Mouse (Mus musculus) erythroid progenitor cell, adult 5-6 weeks (primary cell): ENCODE data around the gene Cstb. TPM values are rescaled to one million over a fixed set of nuclear protein-coding genes. Genes with fewer than 3 reads are reported as not detected.
A peak's percentile ranks its signal among the peaks of the same experiment; 100 is the strongest.

Experiments
- ATAC-seq: replicated peaks from 2 replicates; pipeline ENCODE4 v1.8.0; 2016; ENCODE audit warnings: moderate number of reproducible peaks, mild to moderate bottlenecking, moderate TSS enrichment, inconsistent platforms; ENCODE audit not compliant: poor library complexity, low FRiP score, severe bottlenecking
- total RNA-seq, 2 experiments: library from RNA; stranded (forward) in 1 of 2; stranded (reverse) in 1 of 2; fragments of 150-400 nt in 1 of 2; fragments of 186-747, 209-891 nt in 1 of 2; gene quantifications; 2 replicates each; pipeline versions ENCODE4 v1.2.3 to v1.2.4; 2015 to 2017; ENCODE audit warnings: low replicate concordance in 2 of 2

Gene Cstb
- total RNA-seq, 2 experiments from 2014 or later, result 14.3 TPM; not detected in 1

DNA sequence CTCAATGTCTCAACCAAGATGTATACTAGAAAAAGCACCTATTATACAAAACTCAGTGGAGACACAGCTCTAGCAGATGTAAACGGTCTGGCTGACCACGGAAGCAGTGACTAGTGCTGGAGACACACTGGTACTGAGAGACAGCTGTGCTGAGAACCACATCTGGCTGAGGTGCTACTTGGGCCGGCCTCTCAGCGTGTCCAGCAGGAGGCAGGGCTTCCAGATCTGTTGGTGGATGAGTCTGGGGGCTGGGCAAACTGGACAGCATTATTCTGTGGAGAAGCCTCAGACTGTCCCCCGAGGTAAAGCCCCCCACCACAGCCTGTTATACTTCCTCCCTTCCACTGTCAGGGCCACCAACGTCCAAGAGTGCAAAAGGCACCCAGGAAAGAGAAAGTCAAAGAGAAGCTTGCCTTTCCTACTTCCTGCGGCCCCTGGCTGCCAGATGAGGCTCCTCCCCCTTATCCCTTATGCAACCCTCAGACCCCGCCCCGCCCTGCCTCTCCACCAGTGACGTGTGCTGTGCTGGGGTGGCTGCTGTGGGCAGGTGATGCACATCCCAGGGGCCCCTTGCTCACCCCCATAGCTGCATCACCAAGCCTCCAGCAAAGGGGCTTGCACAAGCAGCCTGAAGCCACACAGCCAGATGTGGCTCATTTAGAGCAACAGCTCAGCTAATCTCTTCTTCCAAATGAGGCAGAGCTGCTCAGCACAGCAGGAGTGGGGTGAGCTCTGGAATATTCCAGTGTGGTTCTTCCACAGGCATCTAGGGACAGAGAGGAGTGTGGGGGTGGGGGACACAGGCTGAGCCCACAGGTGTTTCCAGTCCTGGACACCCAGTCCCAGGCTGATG, 32.3 kb downstream of the Cstb start:
- no peak; the same call in 1 of the 2 replicates for ATAC-seq

DNA sequence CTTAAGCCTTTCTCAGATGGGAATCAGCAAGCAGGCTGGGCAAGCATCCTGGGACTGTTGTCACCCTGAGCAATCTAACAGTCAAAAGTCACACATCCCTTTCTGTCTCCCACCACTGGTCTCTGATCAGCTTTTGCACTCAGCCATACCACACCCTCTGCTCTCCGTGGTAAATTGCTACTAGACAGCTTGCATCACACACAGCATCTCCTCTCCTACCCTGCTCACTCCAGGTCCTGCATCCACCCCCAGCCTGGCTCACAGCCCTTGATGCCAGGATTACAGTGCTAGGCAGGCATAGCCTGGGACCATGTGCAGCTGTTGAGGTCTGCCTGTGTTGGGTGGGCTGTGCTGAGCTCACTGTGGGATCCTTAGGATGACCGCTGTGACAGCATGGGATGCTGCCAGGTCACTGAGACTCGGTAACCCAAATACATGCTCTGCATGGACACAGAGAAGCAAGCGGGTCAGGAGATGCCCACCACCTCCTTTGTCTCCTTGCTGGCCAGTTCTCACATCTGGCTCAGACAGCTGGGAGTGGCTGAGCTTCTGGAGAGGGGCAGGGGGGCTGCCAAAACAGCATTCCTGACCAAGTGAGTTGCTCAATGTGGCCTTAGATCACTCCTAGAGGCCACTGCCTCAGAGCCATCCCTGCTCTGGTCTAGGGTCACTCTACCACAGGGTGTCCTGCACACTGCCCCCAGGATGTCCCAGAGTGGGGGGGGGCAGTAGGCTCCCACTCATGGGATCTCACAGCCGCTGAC, 33.1 kb downstream of the Cstb start:
- ATAC-seq, result 0 out of 2 replicates have a peak, but pooled peaks have one; percentile 23

DNA sequence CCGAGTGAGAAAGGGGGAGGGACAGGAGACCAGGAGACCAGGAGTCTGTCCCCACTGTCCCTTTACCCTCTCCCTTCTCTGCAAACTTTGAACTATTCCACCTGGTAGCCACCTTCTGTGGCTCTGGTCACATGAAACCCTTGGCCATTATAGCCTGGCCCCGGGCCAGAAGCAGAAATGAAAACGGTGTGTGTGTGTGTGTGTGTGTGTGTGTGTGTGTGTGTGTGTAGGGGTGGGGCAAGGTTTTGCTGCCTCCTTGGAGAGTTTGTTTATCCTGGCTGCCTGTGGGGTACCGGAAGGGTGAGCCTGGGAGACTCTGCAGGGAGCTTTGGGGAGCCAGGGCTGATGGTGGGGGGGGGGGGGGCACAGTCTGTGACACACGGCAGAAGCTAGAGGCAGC, 35.0 kb downstream of the Cstb start:
- no peak for ATAC-seq

DNA sequence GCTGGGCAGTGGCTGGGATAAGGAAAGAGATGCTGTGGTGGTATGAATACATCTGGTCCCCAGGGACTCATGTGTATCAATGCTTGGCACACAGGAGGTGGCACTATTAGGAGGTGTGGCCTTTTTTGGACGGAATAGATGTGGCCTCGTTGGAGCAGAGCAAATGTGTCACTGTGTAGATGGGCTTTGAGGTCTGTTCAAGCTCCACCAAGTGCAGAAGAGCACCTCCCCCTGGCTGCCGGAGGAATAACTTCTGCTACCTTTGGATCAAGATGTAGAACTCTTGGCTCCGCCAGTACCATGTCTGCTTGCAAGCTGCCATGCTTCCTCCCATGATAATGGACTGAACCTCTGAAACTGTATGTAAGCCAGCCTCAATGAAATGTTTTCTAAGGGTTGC, 36.3 kb downstream of the Cstb start:
- ATAC-seq, result no peak

DNA sequence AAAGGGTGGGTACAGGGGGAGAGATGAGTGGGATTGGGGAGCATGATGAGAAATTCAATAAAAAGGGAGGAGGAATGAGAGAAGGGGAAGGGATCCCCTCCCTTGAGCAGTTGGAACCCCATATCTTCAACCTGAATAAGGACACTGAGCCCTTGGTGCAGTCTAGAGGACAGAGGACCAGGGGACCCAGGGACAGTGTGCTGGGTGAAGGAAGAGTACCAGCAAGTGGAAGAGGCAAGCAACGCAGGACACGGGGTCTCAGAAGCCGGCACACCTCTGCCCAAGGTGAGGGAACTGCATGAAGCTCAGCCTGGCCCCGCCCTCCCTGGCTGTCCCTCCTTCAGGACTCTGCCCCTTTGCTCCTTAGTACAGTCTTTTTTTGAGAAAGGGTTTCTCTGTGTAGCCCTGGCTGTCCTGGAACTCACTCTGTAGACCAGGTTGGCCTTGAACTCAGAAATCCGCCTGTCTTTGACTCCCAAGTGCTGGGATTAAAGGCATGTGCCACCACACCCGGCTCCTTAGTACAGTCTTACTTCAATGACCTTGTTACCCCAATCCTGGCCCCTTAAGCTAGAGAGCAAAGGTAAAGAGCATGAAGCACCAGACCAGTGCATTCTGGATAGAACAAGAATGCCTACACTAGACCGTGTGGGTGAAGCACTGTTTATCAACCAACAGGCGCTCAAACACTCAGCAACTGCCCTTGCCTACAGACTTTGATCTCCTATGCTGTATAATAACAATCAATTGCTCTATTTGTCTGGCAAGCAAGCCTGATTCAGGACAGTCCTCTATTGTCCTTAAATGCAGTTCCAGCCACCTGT, 37.7 kb downstream of the Cstb start:
- no peak for ATAC-seq

DNA sequence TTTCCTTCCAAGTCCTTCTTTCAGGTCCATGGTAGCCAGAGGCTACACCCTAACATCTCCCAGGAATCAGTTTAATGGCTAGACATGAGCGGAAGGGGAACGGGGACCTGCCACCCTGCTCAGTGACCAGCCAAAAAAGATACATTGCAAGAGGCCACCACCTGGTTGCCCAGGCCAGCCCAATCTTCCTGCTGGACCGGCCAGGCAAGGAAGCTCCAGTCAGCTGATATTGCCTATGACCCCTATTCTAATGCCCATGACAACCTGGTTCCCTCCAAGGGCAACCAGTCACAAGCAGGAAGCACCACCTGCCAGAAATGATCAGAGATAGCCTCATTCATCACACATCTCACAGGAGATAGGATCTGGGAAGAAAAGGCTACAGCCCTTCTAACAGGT, 38.3 kb downstream of the Cstb start:
- no peak for ATAC-seq

DNA sequence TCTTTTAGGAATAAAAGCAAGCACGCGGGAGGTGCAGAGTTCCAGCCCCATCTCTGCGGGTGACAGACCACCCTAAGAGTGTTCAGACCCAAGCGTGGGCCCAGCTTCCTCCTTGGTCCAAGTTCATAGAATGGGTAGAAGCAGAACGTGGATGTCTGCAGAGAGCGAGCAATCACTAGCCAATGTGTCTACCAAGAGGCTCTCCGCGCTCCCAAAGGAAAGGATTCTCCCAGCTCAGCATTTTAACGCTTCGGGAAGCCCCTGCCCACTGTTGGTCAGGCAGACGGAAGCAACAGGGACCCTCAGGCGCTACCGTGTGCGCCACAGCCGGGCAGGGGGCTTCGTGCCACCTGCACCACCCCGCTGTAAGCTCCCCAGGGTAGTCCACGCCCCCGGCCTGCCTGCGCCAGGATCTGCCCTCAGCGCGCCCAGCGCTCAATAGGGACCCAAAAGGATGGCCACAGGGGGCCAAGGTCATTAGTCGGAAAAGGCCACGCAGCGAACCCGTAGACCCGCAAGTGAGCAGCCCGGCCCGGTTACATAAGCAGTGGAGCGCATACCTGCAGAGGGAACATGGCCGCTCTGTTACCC, 38.8 kb downstream of the Cstb start:
- ATAC-seq, result no peak

DNA sequence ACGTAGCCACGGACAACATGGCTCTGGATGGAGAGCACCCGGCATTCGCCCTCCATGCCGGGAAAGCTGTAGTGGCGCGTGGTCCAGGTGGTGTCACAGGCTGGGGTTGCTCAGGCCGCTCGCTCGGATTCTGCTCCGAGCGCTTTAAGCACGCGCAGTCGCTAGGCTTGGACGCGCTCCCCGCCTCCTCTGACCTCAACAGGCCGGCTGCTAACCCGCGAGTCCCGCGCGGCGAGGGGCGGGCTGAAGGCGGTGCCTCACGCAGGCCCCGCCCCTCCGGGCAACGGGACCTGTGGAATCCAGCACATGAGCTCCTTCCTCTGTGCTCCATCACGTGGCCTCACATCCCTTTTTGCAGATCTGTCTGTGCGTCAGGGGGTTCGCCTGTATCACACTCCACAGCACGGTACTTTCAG, 39.3 kb downstream of the Cstb start, which contains the start of gene Pdxk:
Pdxk (minus strand) TSS at position 184 of the 416 bp plus-strand sequence.
- ATAC-seq, result peak; percentile 74

DNA sequence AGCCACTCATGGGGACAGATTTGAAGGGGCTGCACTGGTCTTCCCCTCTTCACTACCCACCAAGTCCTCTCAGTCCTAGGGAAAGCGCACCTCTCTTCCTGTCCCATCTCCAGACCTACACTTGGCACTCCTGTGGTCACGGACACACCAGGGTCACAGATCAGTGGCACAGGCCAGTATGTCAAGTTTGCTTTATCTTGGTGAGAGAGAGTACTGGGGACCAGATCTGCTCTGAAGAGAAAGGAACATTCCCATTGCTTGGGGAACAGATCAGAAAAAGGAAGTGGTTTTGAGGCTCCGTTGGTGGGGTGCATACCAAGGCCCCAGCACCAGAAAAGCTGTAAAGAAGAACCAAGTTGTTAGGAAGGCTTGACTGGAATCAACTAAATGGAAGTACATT, 40.0 kb downstream of the Cstb start:
- ATAC-seq, result no peak

DNA sequence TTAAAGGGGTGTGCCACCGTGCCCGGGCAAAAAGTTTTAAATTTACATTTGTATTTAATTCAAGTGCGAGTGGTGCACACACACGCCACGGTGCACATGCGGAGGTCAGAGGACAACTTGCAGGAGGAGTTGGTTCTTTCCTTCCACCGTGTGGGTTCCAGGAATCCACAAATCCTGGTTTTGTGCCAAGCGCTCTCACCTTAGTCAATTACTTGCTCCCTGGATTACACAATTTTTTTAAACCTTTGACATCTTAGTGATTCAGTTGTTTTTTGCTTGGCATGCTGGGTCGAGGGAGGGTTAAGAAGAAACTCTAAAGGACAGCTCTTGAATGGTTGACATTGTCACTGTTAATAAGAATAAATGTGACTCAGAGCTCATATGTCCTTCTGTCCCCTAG, 41.2 kb downstream of the Cstb start:
- no peak for ATAC-seq

DNA sequence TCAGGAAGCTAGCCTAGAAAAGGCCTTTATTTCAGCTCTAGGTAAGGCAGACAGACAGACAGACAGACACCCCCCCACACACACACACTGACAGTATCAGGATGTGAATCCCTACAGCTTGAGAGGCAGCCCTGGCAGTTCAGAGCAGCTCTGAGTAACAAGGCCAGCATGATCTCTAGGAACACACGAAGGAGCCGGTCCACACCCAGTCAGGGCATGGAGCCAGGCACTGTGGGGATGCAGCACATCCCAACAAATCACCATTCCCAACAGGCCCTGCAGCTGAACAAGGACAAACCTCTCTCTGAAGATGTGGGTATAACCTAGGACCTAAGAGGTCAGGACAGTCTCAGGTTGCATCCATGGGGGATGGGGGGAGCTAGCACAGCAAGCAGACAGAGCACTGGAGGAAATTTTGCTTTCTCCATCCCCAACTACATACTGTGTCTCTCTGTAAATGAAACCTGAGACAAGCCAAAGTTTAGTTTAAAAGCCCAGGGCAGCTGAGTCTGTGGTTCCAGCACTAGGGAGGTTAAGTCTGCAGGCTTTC, 42.4 kb downstream of the Cstb start:
- no peak for ATAC-seq

DNA sequence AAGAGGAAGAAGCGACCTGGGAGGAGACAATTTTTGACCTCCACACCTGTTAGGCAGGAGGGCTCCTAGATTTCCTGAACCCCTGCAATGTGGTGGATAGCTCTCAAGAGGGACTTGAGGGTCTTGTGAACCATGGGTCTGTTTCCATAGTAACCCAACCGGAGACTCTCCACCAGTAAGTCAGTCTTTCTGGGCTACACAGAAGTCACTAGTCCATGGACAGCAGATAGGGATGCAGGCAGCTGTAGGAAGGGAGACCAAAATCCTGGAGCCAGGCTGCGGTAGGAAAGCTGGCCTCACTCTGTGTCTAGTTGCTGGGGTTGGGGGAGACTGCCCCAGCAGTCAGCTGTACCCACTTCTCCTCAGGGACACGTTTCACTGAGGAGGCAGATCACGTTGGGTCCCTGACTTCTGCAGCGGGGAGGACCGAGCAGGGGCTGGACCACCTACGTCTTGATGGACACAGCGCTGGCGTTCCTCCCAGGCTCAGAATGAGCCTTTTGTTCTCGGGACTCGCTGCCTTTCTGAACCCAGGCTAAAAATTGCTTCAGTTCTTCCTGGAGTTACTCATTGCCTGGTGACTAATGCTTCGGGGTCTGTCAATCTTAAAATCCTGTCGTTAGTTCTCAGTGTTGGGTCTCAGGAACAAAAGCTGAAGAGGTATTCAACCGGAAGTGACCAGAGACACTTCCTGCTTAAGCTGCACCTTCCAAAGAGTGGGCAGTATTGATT, 45.3 kb downstream of the Cstb start:
- ATAC-seq, result no peak

DNA sequence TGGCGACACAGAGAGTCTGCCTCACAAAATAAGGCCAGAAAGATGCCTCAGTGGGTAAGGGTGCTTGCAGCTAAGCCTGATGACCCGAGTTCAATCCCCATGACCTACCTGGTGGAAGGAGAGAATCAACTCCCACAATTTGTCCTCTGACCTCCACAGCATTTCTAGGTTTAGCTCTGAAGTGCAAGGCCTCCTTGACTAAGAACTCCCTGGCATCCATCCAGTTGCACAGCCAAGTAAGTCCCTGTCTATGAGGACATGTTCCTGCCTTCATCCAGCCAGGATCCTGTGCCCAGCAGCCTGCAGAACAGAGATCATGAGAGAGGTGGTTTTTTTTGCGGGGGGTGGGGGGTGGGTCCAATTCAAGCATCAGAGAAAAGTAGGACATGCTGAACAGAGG, 46.6 kb downstream of the Cstb start:
- ATAC-seq, result no peak

DNA sequence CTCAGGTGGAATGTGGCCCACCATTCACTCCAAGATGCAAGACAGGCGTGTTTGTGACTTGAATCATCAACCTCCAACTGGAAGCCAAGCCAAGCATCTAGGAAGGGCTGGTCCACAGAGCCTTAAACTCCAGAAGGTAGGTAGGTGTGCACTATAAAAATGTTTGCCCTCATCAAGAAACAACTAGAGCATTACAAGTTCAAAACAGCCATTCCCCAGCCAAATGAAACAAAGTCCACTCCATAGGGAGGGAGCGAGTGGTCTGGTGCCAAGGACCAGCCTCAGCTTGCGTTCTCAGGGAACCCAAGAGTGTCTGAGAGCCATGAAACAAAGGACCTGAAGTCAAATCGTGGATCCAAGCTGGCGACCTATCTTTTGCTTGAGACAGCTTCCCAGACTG, 48.0 kb downstream of the Cstb start:
- ATAC-seq, result no peak

DNA sequence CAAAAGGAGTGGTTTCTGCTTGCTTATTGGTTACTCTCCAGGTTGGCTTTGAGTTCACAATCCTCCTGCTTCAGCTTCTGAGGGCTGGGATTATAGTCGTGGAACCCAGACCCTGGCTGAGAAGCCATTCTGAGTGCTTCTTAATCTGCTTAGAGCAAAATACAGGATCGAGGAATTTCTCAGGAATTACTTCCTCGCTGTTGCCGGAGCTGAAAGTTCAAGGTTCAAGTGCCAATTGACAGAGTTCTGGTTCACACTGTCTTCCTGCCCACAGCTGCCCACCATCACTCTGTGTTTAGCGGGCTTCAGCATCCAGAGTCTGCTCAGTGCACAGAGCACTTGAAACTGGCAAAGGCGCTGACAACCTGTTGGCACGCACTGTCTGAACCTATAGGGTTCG, 49.3 kb downstream of the Cstb start:
- no peak for ATAC-seq

DNA sequence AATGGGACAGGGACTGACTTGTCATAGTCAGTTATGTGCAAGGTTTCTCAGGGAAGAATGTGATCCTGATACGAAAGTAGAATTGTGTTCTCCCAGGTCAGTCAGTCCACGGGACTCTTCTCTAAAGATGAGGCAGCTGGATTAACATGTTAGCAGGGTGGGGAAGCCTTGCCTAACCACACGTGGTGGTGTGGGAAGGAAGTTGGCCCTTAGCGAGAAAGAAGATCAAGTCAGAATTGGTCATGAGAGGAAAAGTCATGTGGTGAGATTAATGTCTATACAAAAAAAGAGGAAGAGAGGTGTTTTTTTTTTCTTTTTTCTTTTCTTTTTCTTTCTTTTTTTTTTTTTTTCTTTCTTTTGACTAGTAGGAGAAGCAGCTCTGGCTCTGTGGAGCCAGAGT, 51.4 kb downstream of the Cstb start:
- ATAC-seq, result no peak
